Mouse (Mus musculus) ES-E14 (cell line): ENCODE measurements around the gene Nova2.

ENCODE experiments used
- CHD2 ChIP-seq: IDR thresholded peaks from 2 replicates; pipeline ENCODE4 v1.6.1; 2014; ENCODE audit warnings: mild to moderate bottlenecking, low read depth, low read length, inconsistent platforms
- ZC3H11A ChIP-seq: IDR thresholded peaks from 2 replicates; pipeline ENCODE4 v1.6.1; 2012; ENCODE audit warnings: low read depth, mild to moderate bottlenecking, inconsistent platforms, low read length, borderline replicate concordance

- TF ChIP-seq ZC3H11A (peak; percentile 9; the same call in 1 of the 2 replicates), CHD2 (no peak)
Observed at GRCm38 (mm10) chr7:19006476-19006875, 80.8 kb downstream of the Nova2 start.
